Mouse (Mus musculus) erythroblast, embryonic 14.5 days (primary cell): ENCODE results near the gene Uchl4.

ENCODE experiments used
- GATA1 ChIP-seq: IDR thresholded peaks from 2 replicates; pipeline ENCODE4 v1.6.1; 2012; ENCODE audit warnings: low read length, inconsistent platforms, mixed read lengths
- TAL1 ChIP-seq: IDR thresholded peaks from 3 replicates; pipeline ENCODE4 v1.6.1; 2012; ENCODE audit warnings: low read length, inconsistent platforms, mixed read lengths

DNA sequence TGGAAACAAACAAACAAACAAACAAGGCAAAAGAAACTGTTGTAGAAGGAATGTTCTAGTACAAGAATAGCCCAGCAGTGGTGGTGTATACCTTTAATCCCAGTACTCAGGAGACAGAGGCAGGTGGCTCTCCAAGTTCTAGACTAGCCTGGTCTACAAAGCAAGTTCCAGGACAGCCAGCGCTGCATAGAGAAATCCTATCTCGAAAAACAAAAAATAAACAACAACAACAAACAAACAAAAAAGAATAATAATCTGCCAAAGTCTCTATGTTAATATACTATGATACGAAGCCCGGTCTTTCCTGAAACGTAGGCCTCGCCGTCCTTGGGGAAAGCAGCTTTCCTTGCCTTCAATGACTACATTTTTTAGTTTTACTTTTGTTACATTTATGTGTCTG lies 1.1 kb downstream of the Uchl4 start:
- no peak for TF ChIP-seq GATA1
- TF ChIP-seq TAL1 = no peak
